Mouse (Mus musculus) myocyte (in vitro differentiated cells): ENCODE results near the gene Hoxa13. TPM values are rescaled to one million over a fixed set of nuclear protein-coding genes. Genes with fewer than 3 reads are reported as not detected.

ENCODE experiments used
- H3K27me3 ChIP-seq: one replicate; pipeline ENCODE4 v1.6.1; 2011; ENCODE audit not compliant: control insufficient read depth, insufficient read depth, insufficient read length
- H3K36me3 ChIP-seq: one replicate; pipeline ENCODE4 v1.6.1; 2011; ENCODE audit not compliant: control insufficient read depth, insufficient read depth
- H3K4me2 ChIP-seq: one replicate; pipeline ENCODE4 v1.6.1; 2011; ENCODE audit warnings: low read depth, control low read depth
- H3K4me3 ChIP-seq: one replicate; pipeline ENCODE4 v1.5.1; 2011; ENCODE audit warnings: mild to moderate bottlenecking, control low read depth, moderate library complexity
- H3K79me2 ChIP-seq: one replicate; pipeline ENCODE4 v1.6.1; 2011; ENCODE audit not compliant: control insufficient read depth, insufficient read depth
- H3ac ChIP-seq: one replicate; pipeline ENCODE4 v1.6.1; 2011; ENCODE audit not compliant: control insufficient read depth, insufficient read length
- CEBPB ChIP-seq: IDR thresholded peaks from 2 replicates; pipeline ENCODE4 v1.6.1; 2011; ENCODE audit warnings: mild to moderate bottlenecking, moderate library complexity; ENCODE audit not compliant: poor library complexity, insufficient read depth, severe bottlenecking
- E2F4 ChIP-seq: IDR thresholded peaks from one replicate; pipeline ENCODE4 v1.6.1; 2011; ENCODE audit warnings: mild to moderate bottlenecking, control low read depth, moderate library complexity; ENCODE audit not compliant: insufficient read depth
- MAX ChIP-seq: IDR thresholded peaks from one replicate; pipeline ENCODE4 v1.6.1; 2011; ENCODE audit warnings: low read depth, mild to moderate bottlenecking, control low read depth
- MYOD1 ChIP-seq, 3 experiments: IDR thresholded peaks; one replicate each; pipeline ENCODE4 v1.6.1; 2011; ENCODE audit warnings: control low read depth in 2 of 3, low read depth in 2 of 3, mild to moderate bottlenecking in 2 of 3, moderate library complexity in 1 of 3; ENCODE audit not compliant: insufficient read length in 2 of 3, control insufficient read depth in 1 of 3
- MYOG ChIP-seq, 3 experiments: IDR thresholded peaks; one replicate each; pipeline ENCODE4 v1.6.1; 2011; ENCODE audit warnings: control low read depth in 2 of 3, low read depth in 2 of 3, mild to moderate bottlenecking in 2 of 3; ENCODE audit not compliant: insufficient read length in 2 of 3, control insufficient read depth in 1 of 3, insufficient read depth in 1 of 3
- POLR2A ChIP-seq: IDR thresholded peaks from one replicate; pipeline ENCODE4 v1.6.1; 2011; ENCODE audit warnings: low read depth, mild to moderate bottlenecking, control low read depth, moderate library complexity; ENCODE audit not compliant: insufficient read length
- POLR2AphosphoS2 ChIP-seq: IDR thresholded peaks from one replicate; pipeline ENCODE4 v1.6.1; 2011; ENCODE audit warnings: low read depth, control low read depth; ENCODE audit not compliant: insufficient read length
- REST ChIP-seq: IDR thresholded peaks from one replicate; pipeline ENCODE4 v1.6.1; 2011; ENCODE audit warnings: mild to moderate bottlenecking, control low read depth, moderate library complexity; ENCODE audit not compliant: insufficient read depth, insufficient read length
- SRF ChIP-seq: IDR thresholded peaks from one replicate; pipeline ENCODE4 v1.6.1; 2011; ENCODE audit warnings: low read depth; ENCODE audit not compliant: control insufficient read depth, insufficient read length
- TCF12 ChIP-seq: IDR thresholded peaks from one replicate; pipeline ENCODE4 v1.6.1; 2011; ENCODE audit warnings: mild to moderate bottlenecking, control low read depth; ENCODE audit not compliant: poor library complexity, insufficient read depth, severe bottlenecking
- TCF3 ChIP-seq: IDR thresholded peaks from one replicate; pipeline ENCODE4 v1.6.1; 2011; ENCODE audit warnings: low read depth, control low read depth; ENCODE audit not compliant: insufficient read length
- USF1 ChIP-seq: IDR thresholded peaks from one replicate; pipeline ENCODE4 v1.6.1; 2011; ENCODE audit warnings: low read depth, mild to moderate bottlenecking, control low read depth, moderate library complexity
- polyA plus RNA-seq: library from polyadenylated mRNA; unstranded; fragments of >200 nt; fragmentation: generic; extraction: Trizol; gene quantifications from one replicate; pipeline ENCODE4 v1.2.1, GENCODE M21; 2012; ENCODE audit warnings: missing spikeins

Hoxa13 gene
- polyA plus RNA-seq, 1 experiment: 0.72 TPM

GRCm38 (mm10) chr6:52245040-52245756 is 15.5 kb downstream of the Hoxa13 start:
- H3K36me3 ChIP-seq: no peaks in the 10 kb centered on the region
- H3K79me2 ChIP-seq: peaks cover 40% of the 10 kb centered on the region
- peak overlapping the region; percentile 90 for H3K4me3 ChIP-seq
- TF ChIP-seq POLR2A: peak; percentile 43
- TF ChIP-seq E2F4: no peak
- no peak for TF ChIP-seq REST
- no peak for TF ChIP-seq USF1
- TF ChIP-seq MYOG (IDR thresholded peaks at IDR 0.05; ENCODE audit: control insufficient read depth in 1 of 3, insufficient read depth in 1 of 3, insufficient read length in 2 of 3, low read depth in 2 of 3): peak in 2 of 3 experiments; percentile 8 to 50
- no peak for TF ChIP-seq CEBPB
- TF ChIP-seq TCF12: no peak
- peak overlapping the region; percentile 90 for H3K4me2 ChIP-seq
- peak overlapping the region; percentile 73 for H3ac ChIP-seq
- no peaks in the 10 kb centered on the region for H3K27me3 ChIP-seq

- Histone ChIP-seq H3K27me3 (no peaks in the 10 kb centered on the region), H3K36me3 (no peaks in the 10 kb centered on the region), H3ac (peak overlapping the region; percentile 73), H3K79me2 (peaks cover 43% of the 10 kb centered on the region), H3K4me3 (peak overlapping the region; percentile 90), H3K4me2 (peak overlapping the region; percentile 86)
- TF ChIP-seq POLR2A (peak; percentile 7), MAX (no peak), USF1 (peak; percentile 40)
Measured at GRCm38 (mm10) chr6:52244471-52245039, 16.1 kb downstream of the Hoxa13 start.

- no peaks in the 10 kb centered on the region for H3K27me3 ChIP-seq
- peak overlapping the region; percentile 90 for H3K4me3 ChIP-seq
- TF ChIP-seq USF1 (no peak), POLR2AphosphoS2 (no peak)
Measured at GRCm38 (mm10) chr6:52243681-52244121, 17.0 kb downstream of the Hoxa13 start.

DNA sequence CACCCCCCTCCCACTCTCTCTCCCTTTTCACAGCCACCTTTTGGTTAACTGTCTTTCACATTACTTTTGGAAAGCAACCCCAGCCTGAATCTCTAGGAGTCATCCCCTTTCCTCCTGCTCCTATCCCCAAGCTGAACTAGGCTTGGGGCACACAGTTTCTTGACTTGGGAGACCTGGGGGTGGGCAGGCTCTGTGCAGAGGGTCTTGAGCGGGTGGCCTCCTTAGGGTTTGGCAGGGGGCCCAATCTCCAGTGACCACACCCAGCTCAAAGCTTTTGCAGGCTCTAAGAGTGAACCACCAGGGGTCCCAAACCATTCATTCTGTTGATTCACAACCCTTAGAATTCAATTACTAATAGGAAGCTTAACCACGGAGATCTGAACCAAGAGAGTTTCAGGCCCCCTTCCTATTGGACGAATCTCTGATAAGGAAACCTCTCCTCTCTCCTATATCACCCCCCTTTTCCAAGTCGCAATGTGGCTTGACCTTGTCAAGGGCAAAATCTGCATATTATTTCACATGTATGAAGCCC is 17.8 kb downstream of the Hoxa13 start:
- TF ChIP-seq E2F4 (no peak), SRF (no peak), TCF12 (no peak), REST (no peak), MYOD1 (IDR thresholded peaks at IDR 0.05; ENCODE audit: control insufficient read depth in 1 of 3, insufficient read length in 2 of 3, low read depth in 2 of 3) (no peak), POLR2A (no peak), MAX (no peak), POLR2AphosphoS2 (no peak), CEBPB (no peak), MYOG (IDR thresholded peaks at IDR 0.05; ENCODE audit: control insufficient read depth in 1 of 3, insufficient read depth in 1 of 3, insufficient read length in 2 of 3, low read depth in 2 of 3) (no peak), TCF3 (no peak), USF1 (no peak)
- peak overlapping the region; percentile 86 for H3K4me2 ChIP-seq
- peak overlapping the region; percentile 90 for H3K4me3 ChIP-seq

More at GRCm38 (mm10) chr6:52243681-52244121, 17.0 kb downstream of the Hoxa13 start:
- Histone ChIP-seq H3K36me3 (no peaks in the 10 kb centered on the region), H3K4me2 (peak overlapping the region; percentile 86), H3K79me2 (peaks cover 52% of the 10 kb centered on the region), H3ac (peak overlapping the region; percentile 73)

GRCm38 (mm10) chr6:52241001-52241621 is 19.6 kb downstream of the Hoxa13 start:
- no peaks in the 10 kb centered on the region for H3K27me3 ChIP-seq
- no peak for TF ChIP-seq CEBPB
- TF ChIP-seq POLR2AphosphoS2: peak; percentile 31
- peak overlapping the region; percentile 86 for H3K4me3 ChIP-seq
- H3ac ChIP-seq: no peak overlapping the region
- H3K79me2 ChIP-seq: peaks cover 59% of the 10 kb centered on the region
- peak overlapping the region; percentile 76 for H3K4me2 ChIP-seq
- no peaks in the 10 kb centered on the region for H3K36me3 ChIP-seq

More for the DNA sequence above, 17.8 kb downstream of the Hoxa13 start:
- no peak overlapping the region for H3ac ChIP-seq
- peaks cover 56% of the 10 kb centered on the region for H3K79me2 ChIP-seq
- no peaks in the 10 kb centered on the region for H3K27me3 ChIP-seq
- no peaks in the 10 kb centered on the region for H3K36me3 ChIP-seq
